Mouse (Mus musculus): ENCODE measurements around the gene Phactr2.

DNA sequence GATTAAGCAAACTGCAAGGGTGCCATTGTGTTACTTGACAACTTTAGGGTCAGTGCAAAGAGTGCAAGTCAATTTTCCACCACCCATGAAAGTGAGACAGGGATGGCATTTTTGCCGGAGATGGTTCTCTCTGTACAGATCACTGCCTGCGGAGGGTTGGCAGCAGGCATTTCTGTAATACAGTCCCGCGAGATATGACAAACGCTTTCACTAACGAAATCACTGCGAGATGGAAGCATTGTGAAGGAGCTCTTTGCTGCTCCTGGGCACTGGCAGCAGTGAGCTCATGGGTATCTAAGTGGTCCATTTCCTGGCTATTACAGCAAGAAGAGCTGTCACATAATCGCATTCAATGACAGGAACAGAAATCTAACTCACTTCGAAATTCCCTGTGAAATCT is 52.1 kb downstream of the Phactr2 start:
- TF ChIP-seq CTCF (IDR thresholded peaks at IDR 0.05; ENCODE audit: low read depth) (no peak), EP300 (optimal IDR thresholded peaks at IDR 0.05) (no peak)

Measured in stomach, postnatal 0 days (tissue).